Mouse (Mus musculus) liver, adult 2 months (tissue): Measurements from ENCODE around the gene Ltbp1. TPM values are rescaled to one million over a fixed set of nuclear protein-coding genes. Genes with fewer than 3 reads are reported as not detected.

Experiments used
- DNase-seq: peaks from one replicate; pipeline ENCODE4 v3.0.0-alpha.2; 2011; ENCODE audit warnings: low read depth, low spot score; ENCODE audit errors: extremely low read depth
- H3K27ac ChIP-seq: fragments of 200-500 bp; replicated peaks from 2 replicates; pipeline ENCODE4 v1.5.1; 2012; ENCODE audit warnings: low read depth, mild to moderate bottlenecking, control low read depth, inconsistent platforms, low read length; ENCODE audit not compliant: insufficient read depth
- H3K27me3 ChIP-seq: fragments of 200-500 bp; 2 replicates; pipeline ENCODE4 v1.6.1; 2012; ENCODE audit warnings: mild to moderate bottlenecking, moderate library complexity, low read length, inconsistent platforms; ENCODE audit not compliant: control insufficient read depth, insufficient read depth
- H3K36me3 ChIP-seq: fragments of 200-500 bp; 2 replicates; pipeline ENCODE4 v1.6.1; 2012; ENCODE audit warnings: low read length, inconsistent platforms; ENCODE audit not compliant: control insufficient read depth, insufficient read depth
- H3K4me1 ChIP-seq: fragments of 200-500 bp; 2 replicates; pipeline ENCODE4 v1.6.1; 2011; ENCODE audit warnings: low read length; ENCODE audit not compliant: control insufficient read depth, insufficient read depth
- H3K4me3 ChIP-seq: fragments of 200-500 bp; 2 replicates; pipeline ENCODE4 v1.5.1; 2011; ENCODE audit warnings: low read depth, mild to moderate bottlenecking, control low read depth, low read length, moderate library complexity; ENCODE audit not compliant: insufficient read depth
- H3K79me2 ChIP-seq: fragments of 200-500 bp; 2 replicates; pipeline ENCODE4 v1.6.1; 2012; ENCODE audit warnings: inconsistent platforms, mild to moderate bottlenecking, low read length, moderate library complexity; ENCODE audit not compliant: control insufficient read depth, insufficient read depth
- H3K9ac ChIP-seq: fragments of 200-500 bp; 2 replicates; pipeline ENCODE4 v1.6.1; 2012; ENCODE audit warnings: low read depth, mild to moderate bottlenecking, control low read depth, inconsistent platforms, low read length
- CTCF ChIP-seq: fragments of 200-500 bp; IDR thresholded peaks from 2 replicates; pipeline ENCODE4 v1.5.1; 2011; ENCODE audit warnings: low read depth, low read length, control low read depth
- POLR2A ChIP-seq: fragments of 200-500 bp; IDR thresholded peaks from 2 replicates; pipeline ENCODE4 v1.6.1; 2011; ENCODE audit warnings: low read length, control low read depth; ENCODE audit not compliant: insufficient read depth; ENCODE audit errors: extremely low read depth
- WGBS: fragments of 180-500 bp; shearing (Covaris S2); methylation state at CpG from one replicate; pipeline ENCODE4 v1.1.7; 2018; 5-methylcytosine and 5-hydroxymethylcytosine counted together
- polyA plus RNA-seq: library from polyadenylated mRNA; depleted of rRNA; stranded (reverse); fragments of >200 nt; gene quantifications from 2 replicates; pipeline ENCODE4 v1.2.3, GENCODE M21; 2012
- total RNA-seq: library from RNA; depleted of rRNA; stranded (reverse); fragments of >200 nt; gene quantifications from 2 replicates; pipeline ENCODE4 v1.2.3, GENCODE M21; 2014

The Ltbp1 gene
- total and polyA plus RNA-seq, 2 experiments: 1.1 to 1.5 TPM

DNA sequence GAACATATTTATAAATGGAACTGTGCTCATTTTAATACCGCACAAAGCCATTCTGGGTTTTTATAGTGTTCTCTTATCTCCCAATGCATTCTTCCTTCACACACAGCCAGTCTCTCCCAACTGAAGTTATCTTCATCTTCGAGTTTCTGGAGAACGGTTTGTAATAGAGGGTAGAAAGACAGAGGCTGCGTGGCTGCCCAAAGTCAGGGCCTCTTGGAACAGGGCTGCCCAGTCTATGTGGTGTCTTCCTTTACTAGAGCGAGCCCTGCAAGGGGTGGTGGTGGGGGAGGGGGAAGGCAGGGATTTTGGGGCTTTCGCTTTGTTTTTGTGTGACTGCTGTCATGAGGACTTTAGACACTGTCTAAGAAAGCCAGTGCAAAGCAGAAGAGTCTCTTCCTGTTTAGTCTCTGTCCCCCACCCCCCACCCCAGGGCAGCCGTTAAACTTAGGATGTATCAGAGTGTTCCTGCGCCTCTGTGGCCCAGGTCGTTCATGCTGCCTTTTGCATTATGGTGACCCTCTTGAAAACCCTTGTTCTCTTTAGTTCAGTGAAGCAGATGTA lies 37.1 kb upstream of the Ltbp1 start:
- TF ChIP-seq POLR2A: no peak
- no peak for TF ChIP-seq CTCF
- Histone ChIP-seq H3K9ac (no peak overlapping the region), H3K27ac (no peak overlapping the region), H3K36me3 (no peaks in the 10 kb centered on the region), H3K79me2 (no peaks in the 10 kb centered on the region), H3K4me3 (no peak overlapping the region), H3K4me1 (no peaks in the 10 kb centered on the region), H3K27me3 (0 out of 2 replicates have a peak, but pooled peaks cover 2% of the 10 kb centered on the region)
- 75% methylated on average over 9 of the region's 9 CpGs for WGBS
- no peak for DNase-seq

DNA sequence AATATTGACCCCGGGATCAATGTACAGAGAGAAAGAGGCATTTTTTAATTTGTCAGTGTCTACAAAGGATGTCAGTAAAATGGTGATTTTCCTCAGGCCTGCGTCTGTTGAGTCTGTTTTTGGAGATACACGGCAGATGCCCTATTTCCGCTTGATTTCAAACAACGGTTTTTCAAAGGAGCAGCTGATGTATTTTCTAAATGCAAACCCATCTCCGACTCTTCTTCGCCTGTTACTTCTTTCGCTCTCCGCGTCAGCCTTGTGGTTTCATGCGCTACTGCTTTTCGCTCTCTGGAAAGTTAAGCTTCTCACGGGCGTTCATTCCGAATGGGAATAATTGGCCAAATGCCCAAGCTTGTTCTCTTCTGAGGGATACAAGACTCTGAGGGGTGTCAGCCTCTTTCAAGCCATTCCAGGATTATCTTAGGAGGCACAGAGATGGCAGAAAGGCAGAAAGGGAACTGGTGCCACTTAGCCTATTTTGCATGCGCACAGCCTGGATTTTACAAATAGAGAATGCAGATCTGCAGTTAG lies 36.6 kb upstream of the Ltbp1 start:
- Histone ChIP-seq H3K4me1 (no peaks in the 10 kb centered on the region), H3K79me2 (no peaks in the 10 kb centered on the region), H3K36me3 (no peaks in the 10 kb centered on the region), H3K9ac (no peak overlapping the region), H3K27me3 (0 out of 2 replicates have a peak, but pooled peaks cover 2% of the 10 kb centered on the region), H3K4me3 (no peak overlapping the region), H3K27ac (no peak overlapping the region)
- no peak for DNase-seq
- TF ChIP-seq CTCF: no peak
- no peak for TF ChIP-seq POLR2A
- 89% methylated on average over 16 of the region's 16 CpGs for WGBS

DNA sequence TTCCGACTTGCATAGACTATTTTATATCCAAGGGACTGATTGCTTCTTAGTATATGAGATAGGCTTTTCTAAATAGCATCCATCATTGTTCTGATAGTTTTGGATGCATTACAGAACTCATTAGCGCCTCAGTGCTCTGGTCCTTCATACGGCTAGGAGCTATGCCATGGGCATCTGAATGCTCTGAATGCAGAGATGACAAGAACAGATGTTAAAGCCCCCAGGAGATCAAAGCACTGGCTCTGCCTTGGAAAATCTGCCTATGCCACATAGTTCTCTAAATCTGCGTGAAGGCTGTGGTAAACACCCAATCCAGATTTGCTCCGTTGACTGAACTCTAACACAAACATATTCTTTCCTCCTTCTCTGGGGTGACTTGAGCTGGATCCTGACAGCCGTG lies 30.2 kb upstream of the Ltbp1 start:
- whole genome bisulfite sequencing: 75% methylated on average over 6 of the region's 6 CpGs
- Histone ChIP-seq H3K79me2 (no peaks in the 10 kb centered on the region), H3K4me1 (no peaks in the 10 kb centered on the region), H3K4me3 (no peak overlapping the region), H3K27me3 (no peaks in the 10 kb centered on the region), H3K27ac (no peak overlapping the region), H3K36me3 (no peaks in the 10 kb centered on the region), H3K9ac (no peak overlapping the region)
- no peak for TF ChIP-seq CTCF
- TF ChIP-seq POLR2A: no peak
- DNase-seq: no peak

DNA sequence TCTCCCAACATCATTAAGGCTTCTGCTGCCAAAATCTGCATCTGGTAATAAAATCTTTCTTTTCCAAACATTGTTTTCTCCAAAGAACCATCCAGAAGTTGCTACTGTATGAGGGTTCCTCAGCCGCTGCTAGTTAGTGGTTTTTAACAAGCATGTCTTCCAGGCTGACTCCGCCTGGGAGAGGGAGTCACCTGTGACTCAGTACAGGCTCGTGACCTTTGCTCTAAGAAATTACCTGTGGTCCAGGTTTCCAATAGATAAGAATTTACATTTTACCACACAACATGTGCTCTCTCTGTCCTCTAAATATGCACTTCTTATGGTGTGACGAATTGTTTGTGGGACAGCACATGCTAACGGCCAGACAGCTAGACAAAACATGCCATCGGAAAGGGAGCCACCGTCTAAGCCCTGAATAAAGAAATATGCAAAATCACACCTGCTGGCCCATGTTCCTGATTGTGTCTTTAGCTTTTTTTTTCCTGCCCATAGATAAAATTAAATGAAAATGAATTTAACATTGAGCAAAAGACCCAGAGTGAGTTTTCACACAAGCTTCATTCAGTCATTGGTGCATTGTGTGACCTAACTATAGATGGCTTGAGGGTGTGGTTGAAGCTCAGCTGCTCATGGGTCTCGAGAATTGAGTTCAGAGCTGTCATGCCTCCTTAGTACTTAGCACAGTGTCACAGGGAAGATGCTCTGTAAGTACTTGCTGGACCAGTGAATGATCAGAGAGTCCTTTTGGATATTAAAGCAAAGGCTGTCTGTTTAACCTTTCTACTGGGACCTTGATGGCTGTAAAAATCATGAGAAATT lies 29.0 kb upstream of the Ltbp1 start:
- no peak overlapping the region for H3K4me3 ChIP-seq
- H3K79me2 ChIP-seq: no peaks in the 10 kb centered on the region
- no peaks in the 10 kb centered on the region for H3K4me1 ChIP-seq
- no peak overlapping the region for H3K9ac ChIP-seq
- no peaks in the 10 kb centered on the region for H3K36me3 ChIP-seq
- no peak for TF ChIP-seq CTCF
- no peak for TF ChIP-seq POLR2A
- H3K27me3 ChIP-seq: no peaks in the 10 kb centered on the region
- no peak for DNase-seq
- 78% methylated on average over 8 of the region's 8 CpGs for WGBS
- no peak overlapping the region for H3K27ac ChIP-seq

DNA sequence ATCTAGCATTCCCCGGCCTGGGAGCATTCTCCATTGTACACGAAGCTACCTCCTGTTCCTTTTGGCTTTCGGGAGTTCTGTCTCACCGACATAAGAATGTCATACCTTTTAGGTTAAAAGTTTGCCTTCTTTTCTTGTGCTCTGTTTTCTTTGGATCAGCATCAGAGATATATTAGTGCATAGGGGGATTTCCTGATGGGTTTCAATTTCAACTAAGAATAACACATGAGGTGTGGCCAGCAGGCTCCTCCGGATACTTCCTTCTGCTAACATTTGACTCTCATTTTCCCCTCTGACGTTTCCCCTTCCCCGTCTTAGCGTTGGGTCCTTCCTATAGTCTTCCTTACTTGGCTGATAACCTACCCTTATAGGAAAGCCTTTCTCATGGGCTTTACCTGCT lies 25.6 kb upstream of the Ltbp1 start:
- 79% methylated on average over 8 of the region's 8 CpGs for WGBS

More for the DNA sequence above, 25.6 kb upstream of the Ltbp1 start:
- Histone ChIP-seq H3K36me3 (no peaks in the 10 kb centered on the region), H3K9ac (no peak overlapping the region), H3K79me2 (no peaks in the 10 kb centered on the region), H3K27ac (no peak overlapping the region), H3K4me3 (no peak overlapping the region), H3K4me1 (no peaks in the 10 kb centered on the region), H3K27me3 (no peaks in the 10 kb centered on the region)
- no peak for DNase-seq
- TF ChIP-seq CTCF: no peak
- TF ChIP-seq POLR2A: no peak
